Mouse (Mus musculus): ENCODE results near the gene Mettl16.

Gene Mettl16

GRCm38 (mm10) chr11:74792874-74793273 is 22.2 kb downstream of the Mettl16 start:
- in situ Hi-C loops (cut with MboI), result no loop called here

DNA sequence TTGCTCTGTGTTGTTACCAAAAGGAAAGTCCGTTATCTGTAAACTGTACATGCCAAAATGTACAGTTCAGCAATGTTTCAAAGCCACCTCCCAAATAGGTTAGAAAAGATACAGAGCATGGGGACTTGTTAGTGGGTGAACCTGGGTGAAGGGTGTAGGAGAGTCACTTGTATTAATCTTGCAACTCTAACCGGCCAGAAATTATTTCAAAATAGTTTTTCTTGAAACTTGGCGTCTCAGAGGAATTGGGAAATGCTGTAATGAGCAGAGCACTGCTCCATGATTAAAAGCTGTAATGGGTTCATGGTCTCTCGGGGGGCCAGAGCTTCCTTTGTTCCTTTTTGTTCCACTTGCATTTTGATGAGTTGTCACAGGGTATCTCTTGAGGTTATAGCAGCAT is 30.0 kb downstream of the Mettl16 start:
- in situ Hi-C loops (cut with MboI), result no loop called here

DNA sequence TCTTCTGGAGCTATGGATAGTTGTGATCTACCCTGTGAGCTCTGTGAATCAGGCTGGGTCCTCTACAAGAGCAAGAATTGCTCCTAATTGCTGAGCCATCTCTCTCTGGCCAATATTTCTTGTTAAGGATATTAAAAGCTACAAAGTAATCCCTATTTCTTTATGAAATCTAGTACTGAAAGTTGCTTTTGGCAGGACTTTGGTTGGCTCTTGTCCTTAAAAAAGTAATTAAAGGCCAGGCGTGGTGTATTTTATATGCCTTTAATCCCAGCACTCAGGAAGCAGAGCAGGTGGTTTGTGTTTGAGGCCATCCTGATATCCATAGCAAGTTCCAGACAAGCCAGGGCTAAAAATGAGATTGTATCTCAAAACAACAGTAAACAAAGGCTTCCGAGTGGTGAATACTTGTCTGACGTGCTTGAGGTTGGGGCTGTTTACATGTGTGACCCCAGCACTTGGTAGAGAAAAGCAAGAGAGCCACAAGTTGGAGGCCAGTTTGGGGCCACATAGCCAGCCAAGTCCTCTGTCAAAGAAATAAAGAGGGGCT is 33.5 kb downstream of the Mettl16 start:
- in situ Hi-C loops (cut with MboI), result no loop called here

DNA sequence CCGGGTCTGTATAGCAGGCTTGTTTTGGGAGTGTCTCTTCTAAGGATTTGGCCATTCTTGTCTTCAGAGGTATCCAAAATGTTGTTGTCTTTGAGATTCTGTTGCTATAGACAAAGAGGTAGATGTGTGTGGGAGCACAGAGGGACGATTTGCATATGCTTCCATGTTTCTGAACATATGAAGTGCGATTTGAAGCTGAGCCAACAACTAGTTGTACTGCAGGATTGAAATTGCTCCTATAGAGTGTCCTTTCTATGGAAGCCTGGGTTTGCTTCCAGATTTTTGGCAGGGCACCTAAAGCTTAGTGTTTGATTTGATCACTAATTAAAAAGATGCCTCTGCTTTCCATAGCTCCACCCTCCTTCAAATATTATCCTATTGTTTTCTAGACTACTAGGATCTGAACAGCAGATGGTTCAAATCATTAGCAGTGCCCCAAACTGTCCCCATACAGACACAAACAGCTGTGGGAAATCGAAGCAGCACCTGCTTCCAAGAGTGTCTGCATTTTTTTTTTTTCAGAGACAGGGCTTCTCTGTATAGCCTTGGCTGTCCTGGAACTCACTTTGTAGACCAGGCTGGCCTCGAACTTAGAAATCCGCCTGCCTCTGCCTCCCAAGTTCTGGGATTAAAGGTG is 36.7 kb downstream of the Mettl16 start:
- in situ Hi-C loops (cut with MboI), result no loop called here

- in situ Hi-C loops (cut with MboI), result no loop called here
Measured at GRCm38 (mm10) chr11:74808251-74808853, 37.7 kb downstream of the Mettl16 start.

- in situ Hi-C loops (cut with MboI), result loop anchor here (5.0 kb wide), 1 partner anchor 37 kb away; no protein-coding TSS in a partner anchor
Measured at GRCm38 (mm10) chr11:74810134-74810533, 39.5 kb downstream of the Mettl16 start.

DNA sequence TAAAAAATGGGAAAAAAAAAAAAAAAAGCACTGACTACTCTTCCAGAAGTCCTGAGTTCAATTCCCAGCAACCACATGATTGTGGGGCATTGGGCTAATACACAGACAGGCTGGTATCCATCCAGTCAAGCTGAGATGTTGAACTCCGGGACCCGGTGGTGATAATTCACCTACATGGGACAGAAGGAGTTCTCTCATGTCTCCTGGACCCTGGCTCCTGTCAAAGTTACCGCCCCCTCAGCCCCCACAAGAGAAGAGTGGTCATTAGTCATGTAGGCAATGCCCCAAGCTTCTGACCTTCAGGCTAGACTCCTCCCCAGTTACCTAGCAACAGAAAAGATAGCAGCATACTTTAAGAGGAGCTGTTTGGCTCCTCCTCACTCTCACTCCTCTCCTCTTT is 40.4 kb downstream of the Mettl16 start:
- in situ Hi-C loops (cut with MboI), result loop anchor here (5.0 kb wide), 1 partner anchor 36 kb away; no protein-coding TSS in a partner anchor

GRCm38 (mm10) chr11:74811538-74811937 is 40.9 kb downstream of the Mettl16 start:
- in situ Hi-C loops (cut with MboI), result loop anchor here (5.0 kb wide), 1 partner anchor 36 kb away; no protein-coding TSS in a partner anchor

GRCm38 (mm10) chr11:74815795-74816194 is 45.2 kb downstream of the Mettl16 start:
- in situ Hi-C loops (cut with MboI), result no loop called here

- in situ Hi-C loops (cut with MboI), result no loop called here
Measured at GRCm38 (mm10) chr11:74820921-74821320, 50.3 kb downstream of the Mettl16 start.

GRCm38 (mm10) chr11:74821463-74821862 is 50.8 kb downstream of the Mettl16 start:
- in situ Hi-C loops (cut with MboI), result no loop called here

DNA sequence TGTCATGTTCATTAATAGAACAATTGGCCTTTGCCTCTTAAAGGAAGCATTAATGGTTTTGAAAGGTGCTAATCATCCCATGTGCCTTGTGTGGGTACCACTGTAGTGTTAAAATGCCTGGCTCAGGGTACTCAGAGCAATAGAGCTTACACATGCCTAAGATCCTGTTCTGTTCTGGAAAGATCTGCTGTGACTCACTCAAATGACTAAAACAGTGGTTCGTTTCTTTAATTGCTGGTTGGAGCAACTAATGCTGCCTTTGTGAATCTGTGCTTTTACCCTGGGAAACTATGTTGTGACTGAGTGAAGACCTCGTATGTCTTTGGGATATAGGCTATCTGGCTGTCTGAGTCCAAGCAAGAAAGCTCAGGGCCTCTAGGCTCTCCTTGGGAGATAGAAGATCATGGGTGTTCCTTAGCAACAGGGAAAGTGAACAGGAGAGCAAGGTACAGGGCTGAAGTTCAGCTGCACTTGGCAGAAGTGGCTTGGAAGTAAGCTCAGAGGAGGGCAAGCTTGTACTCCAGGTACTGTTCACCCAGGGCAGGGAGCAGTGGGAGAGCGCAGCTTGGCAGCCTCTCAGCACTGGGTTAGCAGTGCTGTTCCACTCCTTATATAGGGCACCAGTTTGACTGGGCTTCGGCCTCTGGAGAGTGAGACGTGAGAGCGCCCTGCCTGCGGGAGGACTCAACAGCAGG is 52.3 kb downstream of the Mettl16 start:
- in situ Hi-C loops (cut with MboI), result no loop called here

- in situ Hi-C loops (cut with MboI), result no loop called here
Measured at GRCm38 (mm10) chr11:74826151-74826550, 55.5 kb downstream of the Mettl16 start.

GRCm38 (mm10) chr11:74826702-74827101 is 56.1 kb downstream of the Mettl16 start:
- in situ Hi-C loops (cut with MboI), result no loop called here

DNA sequence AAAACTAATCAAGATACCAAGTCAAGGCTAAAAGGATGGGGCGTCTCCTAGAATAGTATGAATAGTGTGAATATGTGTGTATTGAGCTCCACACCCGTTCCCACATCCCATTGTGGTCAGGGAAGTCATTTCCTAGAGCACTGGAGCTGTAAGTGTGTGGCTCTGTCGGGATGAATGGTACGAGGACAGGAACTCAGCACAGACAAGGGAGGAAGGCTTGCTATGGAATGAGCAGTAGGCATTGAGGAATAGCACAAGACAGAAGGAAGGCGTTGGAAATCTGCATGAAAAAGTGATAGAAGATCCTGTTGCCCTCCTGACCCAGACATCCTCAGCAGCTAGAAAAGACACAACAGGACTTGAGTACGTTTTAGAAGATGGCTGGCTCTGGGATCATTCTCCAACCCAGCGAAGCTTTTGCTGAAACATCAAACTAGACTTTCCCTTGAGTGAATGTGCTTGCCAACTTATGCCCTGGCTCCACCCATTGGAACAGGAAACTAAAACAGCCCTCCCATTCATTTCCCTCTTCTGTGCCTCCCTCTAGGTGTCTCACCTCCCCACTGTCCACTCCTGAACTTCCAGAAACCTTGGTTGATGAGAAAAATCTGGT is 57.3 kb downstream of the Mettl16 start:
- in situ Hi-C loops (cut with MboI), result no loop called here

GRCm38 (mm10) chr11:74828404-74828931 is 57.8 kb downstream of the Mettl16 start:
- in situ Hi-C loops (cut with MboI), result no loop called here

DNA sequence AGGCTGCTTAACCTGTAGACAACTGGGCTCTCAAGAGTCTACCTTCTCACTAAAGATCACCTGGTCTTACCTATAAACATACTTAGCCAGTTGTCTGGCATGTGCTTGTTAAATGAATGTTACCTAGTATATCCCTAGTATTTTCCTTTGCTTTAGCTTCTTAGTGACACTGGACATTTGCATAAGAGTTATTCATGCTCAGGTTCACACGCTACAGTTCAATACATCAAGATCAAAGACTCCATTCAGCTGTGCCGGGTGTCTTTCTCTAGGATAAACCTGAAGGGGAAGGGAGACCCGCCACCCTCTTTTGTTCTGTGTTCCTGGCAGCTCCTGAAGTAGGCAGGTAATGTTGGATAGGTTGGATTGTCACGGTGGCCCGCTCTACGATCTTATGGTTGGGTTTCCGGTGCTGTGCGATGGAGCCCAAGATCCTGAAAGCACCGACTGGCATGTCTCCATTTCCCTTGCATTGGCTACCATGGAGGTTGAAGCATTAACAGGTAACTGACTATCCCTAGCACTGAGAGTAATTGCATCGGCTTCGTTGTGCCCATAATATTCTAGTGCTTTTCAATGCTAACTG is 58.4 kb downstream of the Mettl16 start:
- in situ Hi-C loops (cut with MboI), result no loop called here

DNA sequence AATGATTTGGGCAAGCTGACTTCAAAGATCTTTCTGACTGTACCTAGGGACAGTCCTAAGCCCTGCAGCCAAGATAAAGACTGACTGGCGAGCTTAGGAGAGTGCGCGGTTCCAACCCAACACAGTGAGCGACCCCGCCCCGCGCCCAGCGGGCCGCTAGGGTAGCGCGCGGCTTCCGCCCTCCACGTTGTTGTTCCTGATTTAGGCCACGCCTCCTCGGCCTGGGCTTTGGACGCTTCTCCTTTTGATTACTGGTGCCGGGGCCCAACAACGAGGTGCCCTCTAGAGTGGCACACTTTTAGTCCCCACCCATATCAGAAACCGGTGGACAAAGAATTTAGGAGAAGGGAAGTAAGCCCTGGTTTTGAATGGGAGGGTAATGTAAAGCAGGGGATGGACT is 59.2 kb downstream of the Mettl16 start:
- in situ Hi-C loops (cut with MboI), result no loop called here

DNA sequence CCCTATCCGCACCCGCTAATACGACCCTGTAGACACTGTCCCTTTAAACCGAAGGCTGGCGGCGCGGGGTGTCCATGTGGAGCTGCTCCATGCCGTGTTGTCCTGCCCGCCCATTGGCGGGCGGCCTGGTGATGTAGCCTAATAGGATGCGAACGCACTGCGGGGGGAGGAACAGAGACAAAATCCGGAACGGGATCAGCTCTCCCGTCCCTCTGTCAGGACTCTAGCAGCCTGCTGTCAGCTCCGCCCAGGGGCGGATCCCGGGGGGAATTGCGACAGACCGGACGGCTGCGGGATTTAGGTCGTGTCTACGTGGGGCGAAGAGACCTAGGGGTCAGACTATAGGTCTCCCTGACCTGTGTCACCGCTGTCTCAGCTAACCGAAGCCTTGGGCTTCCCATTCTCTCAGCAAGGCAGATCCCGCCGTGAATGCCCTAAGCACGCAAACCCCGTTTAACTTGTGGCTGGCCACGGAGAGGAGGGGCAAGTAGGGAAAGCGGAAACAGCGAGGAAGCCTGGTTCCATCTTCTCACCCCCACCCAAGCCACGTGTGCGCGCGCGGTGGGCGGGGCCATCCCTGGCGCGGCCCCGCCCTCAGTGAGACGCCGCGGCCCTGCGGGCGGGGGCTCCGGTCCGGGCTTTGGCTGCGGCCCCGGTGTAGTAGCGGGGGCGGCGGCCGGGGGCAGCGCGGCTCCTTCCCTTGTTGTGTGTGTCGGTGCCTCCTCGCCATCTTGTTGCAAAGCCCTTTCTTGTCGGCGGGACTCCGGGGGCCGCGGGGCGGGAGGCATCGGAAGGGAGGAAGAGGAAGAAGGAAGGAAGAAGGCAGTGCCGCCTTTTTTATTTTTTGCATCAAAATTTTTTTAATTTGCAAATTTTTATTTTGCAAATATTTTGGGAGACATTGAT is 59.9 kb downstream of the Mettl16 start, which contains the start of gene Mnt:
Mnt (plus strand) TSS at position 665 of the 906 bp plus-strand sequence.
- in situ Hi-C loops (cut with MboI), result no loop called here

- in situ Hi-C loops (cut with MboI), result no loop called here
Measured at GRCm38 (mm10) chr11:74831191-74831605, 60.6 kb downstream of the Mettl16 start.

Data from mature B cell (primary cell).